Mouse (Mus musculus) small intestine, adult 2 months (tissue): ENCODE results near the gene Prkag2.

Experiments used
- CTCF ChIP-seq: fragments of 200-500 bp; IDR thresholded peaks from 2 replicates; pipeline ENCODE4 v1.5.1; 2012; ENCODE audit warnings: low read depth, mild to moderate bottlenecking, control low read depth, inconsistent platforms, low read length, moderate library complexity, mixed read lengths; ENCODE audit not compliant: insufficient replicate concordance, insufficient read length; ENCODE audit errors: extremely low read depth
- POLR2A ChIP-seq: fragments of 200-500 bp; IDR thresholded peaks from 2 replicates; pipeline ENCODE4 v1.6.1; 2012; ENCODE audit warnings: low read depth, mild to moderate bottlenecking, control low read depth, inconsistent platforms, low read length, moderate library complexity

GRCm38 (mm10) chr5:24869796-24870289 is 230.6 kb downstream of the Prkag2 start:
- TF ChIP-seq POLR2A (no peak), CTCF (no peak)
